Mouse (Mus musculus) heart, embryonic 16.5 days (tissue): Measurements from ENCODE around the gene Ephb1. TPM values are rescaled to one million over a fixed set of nuclear protein-coding genes. Genes with fewer than 3 reads are reported as not detected.

Experiments used
- ATAC-seq: fragments of 200-750 bp; cut with Nextera tagmentation; replicated peaks from 2 replicates; pipeline ENCODE4 v1.8.0; 2017; ENCODE audit warnings: moderate number of reproducible peaks; ENCODE audit not compliant: insufficient read depth, low FRiP score; ENCODE audit errors: extremely low read depth
- H3K27ac ChIP-seq: fragments of 300-500 bp; sonication (generic); 2 replicates; pipeline ENCODE4 v1.5.1; 2014; ENCODE audit warnings: mild to moderate bottlenecking, low read length, control low read depth, moderate library complexity
- H3K27me3 ChIP-seq: fragments of 300-500 bp; sonication (generic); 2 replicates; pipeline ENCODE4 v1.6.1; 2014; ENCODE audit warnings: low read length, mixed read lengths; ENCODE audit not compliant: control insufficient read depth, insufficient read depth
- H3K36me3 ChIP-seq: fragments of 300-500 bp; sonication (generic); 2 replicates; pipeline ENCODE4 v1.6.1; 2014; ENCODE audit not compliant: control insufficient read depth, insufficient read depth
- H3K4me1 ChIP-seq: fragments of 300-500 bp; sonication (generic); 2 replicates; pipeline ENCODE4 v1.6.1; 2014; ENCODE audit warnings: low read length, mixed read lengths; ENCODE audit not compliant: control insufficient read depth, insufficient read depth
- H3K4me2 ChIP-seq: fragments of 300-500 bp; sonication (generic); 2 replicates; pipeline ENCODE4 v1.6.1; 2014; ENCODE audit warnings: low read depth, mild to moderate bottlenecking, control low read depth, low read length
- H3K4me3 ChIP-seq: fragments of 300-500 bp; sonication (generic); 2 replicates; pipeline ENCODE4 v1.5.1; 2014; ENCODE audit warnings: mild to moderate bottlenecking, control low read depth, low read length
- H3K9ac ChIP-seq: fragments of 300-500 bp; sonication (generic); 2 replicates; pipeline ENCODE4 v1.6.1; 2014; ENCODE audit warnings: low read length, control low read depth
- H3K9me3 ChIP-seq: fragments of 300-500 bp; sonication (generic); replicated peaks from 2 replicates; pipeline ENCODE4 v1.6.1; 2016; ENCODE audit warnings: low read length; ENCODE audit not compliant: control insufficient read depth
- WGBS: fragments of 180-500 bp; shearing (Covaris S2); extraction: QIAGEN DNeasy Blood & Tissue Kit; methylation state at CpG from one replicate; pipeline ENCODE4 v1.1.7; 2014; 5-methylcytosine and 5-hydroxymethylcytosine counted together
- polyA plus RNA-seq: library from polyadenylated mRNA; unstranded; fragments of >200 nt; fragmentation: Nextera tagmentation; extraction: Ambion mirVana; gene quantifications from 2 replicates; pipeline ENCODE4 v1.2.1, GENCODE M21; 2015

The Ephb1 gene
- polyA plus RNA-seq, 1 experiment from 2014 or later, result 1.1 TPM

- Histone ChIP-seq H3K9ac (no peak overlapping the region), H3K9me3 (0 out of 2 replicates have a peak, but pooled peaks cover 3% of the 10 kb centered on the region), H3K27me3 (peaks cover 7% of the 10 kb centered on the region; the same call in 1 of the 2 replicates), H3K27ac (no peak overlapping the region), H3K36me3 (no peaks in the 10 kb centered on the region), H3K4me3 (no peak overlapping the region), H3K4me2 (no peak overlapping the region), H3K4me1 (no peaks in the 10 kb centered on the region)
- no peak for ATAC-seq
- 82% methylated on average over 6 of the region's 6 CpGs for WGBS
These were observed 364.5 kb downstream of the Ephb1 start for GRCm38 (mm10) chr9:101990032-101990431.

- Histone ChIP-seq H3K36me3 (no peaks in the 10 kb centered on the region), H3K27ac (no peak overlapping the region), H3K27me3 (no peaks in the 10 kb centered on the region), H3K4me2 (no peak overlapping the region), H3K4me3 (no peak overlapping the region), H3K9ac (no peak overlapping the region), H3K4me1 (no peaks in the 10 kb centered on the region), H3K9me3 (0 out of 2 replicates have a peak, but pooled peaks cover 3% of the 10 kb centered on the region)
- 71% methylated on average over 2 of the region's 2 CpGs for WGBS
- no peak for ATAC-seq
These were observed 367.6 kb downstream of the Ephb1 start for GRCm38 (mm10) chr9:101986910-101987309.

GRCm38 (mm10) chr9:101982378-101982777, 372.1 kb downstream of the Ephb1 start:
- ATAC-seq, result no peak

GRCm38 (mm10) chr9:101981161-101981560, 373.3 kb downstream of the Ephb1 start:
- H3K4me2 ChIP-seq, result no peak overlapping the region
- H3K27me3 ChIP-seq, result no peaks in the 10 kb centered on the region
- 90% methylated on average over 2 of the region's 2 CpGs for WGBS
- H3K4me1 ChIP-seq, result no peaks in the 10 kb centered on the region
- H3K9ac ChIP-seq, result no peak overlapping the region
- no peaks in the 10 kb centered on the region for H3K9me3 ChIP-seq
- no peak overlapping the region for H3K27ac ChIP-seq
- ATAC-seq, result no peak
- H3K4me3 ChIP-seq, result no peak overlapping the region
- no peaks in the 10 kb centered on the region for H3K36me3 ChIP-seq

More at GRCm38 (mm10) chr9:101982378-101982777, 372.1 kb downstream of the Ephb1 start:
- H3K9ac ChIP-seq, result no peak overlapping the region
- no peak overlapping the region for H3K4me3 ChIP-seq
- no peaks in the 10 kb centered on the region for H3K36me3 ChIP-seq
- no peak overlapping the region for H3K27ac ChIP-seq
- no peak overlapping the region for H3K4me2 ChIP-seq
- no peaks in the 10 kb centered on the region for H3K4me1 ChIP-seq
- no peaks in the 10 kb centered on the region for H3K27me3 ChIP-seq
- H3K9me3 ChIP-seq, result no peaks in the 10 kb centered on the region
- 68% methylated on average over 7 of the region's 7 CpGs for WGBS

- Histone ChIP-seq H3K9me3 (no peaks in the 10 kb centered on the region), H3K27ac (no peak overlapping the region), H3K4me2 (no peak overlapping the region), H3K36me3 (no peaks in the 10 kb centered on the region), H3K4me1 (no peaks in the 10 kb centered on the region), H3K27me3 (no peaks in the 10 kb centered on the region), H3K4me3 (no peak overlapping the region), H3K9ac (no peak overlapping the region)
- ATAC-seq, result no peak
- WGBS, result 79% methylated on average over 4 of the region's 4 CpGs
These were observed 377.5 kb downstream of the Ephb1 start for GRCm38 (mm10) chr9:101976884-101977465.

GRCm38 (mm10) chr9:101972314-101972713, 382.2 kb downstream of the Ephb1 start:
- H3K9me3 ChIP-seq, result no peaks in the 10 kb centered on the region
- WGBS, result 52% methylated on average over 8 of the region's 8 CpGs
- no peaks in the 10 kb centered on the region for H3K4me1 ChIP-seq
- peak overlapping the region; percentile 31 for H3K4me2 ChIP-seq
- no peaks in the 10 kb centered on the region for H3K27me3 ChIP-seq
- ATAC-seq, result no peak
- H3K27ac ChIP-seq, result no peak overlapping the region
- no peak overlapping the region for H3K9ac ChIP-seq
- H3K4me3 ChIP-seq, result no peak overlapping the region
- no peaks in the 10 kb centered on the region for H3K36me3 ChIP-seq

GRCm38 (mm10) chr9:101971806-101972205, 382.7 kb downstream of the Ephb1 start:
- H3K9me3 ChIP-seq, result no peaks in the 10 kb centered on the region
- H3K36me3 ChIP-seq, result no peaks in the 10 kb centered on the region
- no peaks in the 10 kb centered on the region for H3K27me3 ChIP-seq
- no peak for ATAC-seq
- WGBS, result 12% methylated on average over 6 of the region's 6 CpGs
- no peak overlapping the region for H3K27ac ChIP-seq
- H3K9ac ChIP-seq, result no peak overlapping the region
- no peaks in the 10 kb centered on the region for H3K4me1 ChIP-seq
- H3K4me2 ChIP-seq, result peak overlapping the region; percentile 31; the same call in 1 of the 2 replicates
- no peak overlapping the region for H3K4me3 ChIP-seq

- Histone ChIP-seq H3K4me2 (no peak overlapping the region), H3K4me1 (no peaks in the 10 kb centered on the region), H3K36me3 (no peaks in the 10 kb centered on the region), H3K27me3 (no peaks in the 10 kb centered on the region; the same call in 1 of the 2 replicates), H3K9me3 (no peaks in the 10 kb centered on the region), H3K9ac (no peak overlapping the region), H3K4me3 (no peak overlapping the region), H3K27ac (no peak overlapping the region)
- ATAC-seq, result no peak
- 37% methylated on average over 4 of the region's 4 CpGs for WGBS
These were observed 398.3 kb downstream of the Ephb1 start for GRCm38 (mm10) chr9:101956228-101956627.

GRCm38 (mm10) chr9:101954529-101954928, 400.0 kb downstream of the Ephb1 start:
- Histone ChIP-seq H3K9me3 (no peaks in the 10 kb centered on the region), H3K27ac (no peak overlapping the region), H3K36me3 (no peaks in the 10 kb centered on the region), H3K9ac (no peak overlapping the region), H3K4me1 (no peaks in the 10 kb centered on the region), H3K4me2 (no peak overlapping the region), H3K27me3 (no peaks in the 10 kb centered on the region; the same call in 1 of the 2 replicates), H3K4me3 (no peak overlapping the region)
- WGBS, result 66% methylated on average over 4 of the region's 4 CpGs
- ATAC-seq, result no peak
